Mouse (Mus musculus) right cerebral cortex, postnatal 36 days (tissue): Measurements from ENCODE around the gene Xpr1.

Experiments
- DNase-seq, 2 experiments: peaks; one replicate each; pipeline ENCODE4 v3.0.0; 2022; ENCODE audit warnings: low spot score in 2 of 2, mixed read lengths in 1 of 2

Xpr1 gene

GRCm38 (mm10) chr1:155232385-155232784 lies 184.8 kb downstream of the Xpr1 start:
- no peak for DNase-seq

- peak in 1 of 2 experiments; percentile 69 for DNase-seq
These were observed 187.5 kb downstream of the Xpr1 start for GRCm38 (mm10) chr1:155229464-155230411.
